Mouse (Mus musculus) brain, embryonic 18.5 days (tissue): ENCODE results near the gene Zeb2.

ENCODE experiments used
- DNase-seq: peaks from one replicate; pipeline ENCODE4 v3.0.0-alpha.2; 2012; ENCODE audit warnings: low read depth, low spot score

Gene Zeb2

DNA sequence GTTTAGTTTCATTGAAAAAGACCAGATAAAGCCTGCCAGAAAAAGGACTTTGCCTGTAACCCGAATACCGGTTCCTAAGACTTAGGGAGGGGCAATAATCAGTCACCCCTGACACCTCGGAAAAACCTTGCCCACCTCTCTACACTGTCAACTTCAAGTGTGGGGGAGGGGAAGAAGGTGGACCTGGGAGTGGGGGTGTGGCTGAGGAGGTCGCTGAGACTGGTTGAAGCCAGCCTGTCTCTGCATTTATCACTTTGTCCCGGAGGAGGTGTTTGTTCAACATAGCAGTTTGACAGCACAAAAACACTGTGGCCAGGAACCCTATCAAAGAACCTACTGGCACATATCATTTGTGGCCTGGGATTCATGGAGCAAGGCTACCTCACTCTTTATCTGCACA lies 19.2 kb downstream of the Zeb2 start:
- no peak for DNase-seq

DNA sequence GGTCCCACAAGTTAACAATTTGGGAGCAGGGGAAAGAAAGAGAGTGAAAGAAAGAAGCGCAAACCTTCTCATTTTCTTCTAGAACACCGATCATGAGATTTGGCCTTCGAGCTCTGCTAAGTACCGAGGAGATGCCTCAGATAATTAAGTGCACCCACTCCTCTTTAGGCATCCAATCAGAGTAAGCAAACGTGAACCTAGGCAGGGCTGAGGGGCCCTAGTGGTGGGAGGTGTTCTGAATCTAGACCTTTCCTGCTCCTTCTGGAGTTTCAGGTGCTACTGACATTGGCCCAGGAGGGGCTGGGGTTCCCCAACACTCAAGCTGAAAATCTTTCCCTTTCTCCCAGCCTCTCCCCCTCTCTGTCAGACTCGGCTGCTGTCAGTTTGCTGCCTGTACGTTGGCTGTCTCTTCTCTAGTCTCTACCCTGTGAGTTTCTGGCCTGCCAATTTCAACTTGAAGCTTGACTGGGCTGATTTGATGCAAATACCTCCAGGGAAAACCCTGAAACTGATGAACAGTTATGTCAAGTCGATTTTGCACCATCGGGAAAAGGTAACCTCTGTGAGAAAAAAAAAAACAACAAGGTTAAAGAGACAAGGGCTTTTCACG lies 20.5 kb downstream of the Zeb2 start:
- no peak for DNase-seq

DNA sequence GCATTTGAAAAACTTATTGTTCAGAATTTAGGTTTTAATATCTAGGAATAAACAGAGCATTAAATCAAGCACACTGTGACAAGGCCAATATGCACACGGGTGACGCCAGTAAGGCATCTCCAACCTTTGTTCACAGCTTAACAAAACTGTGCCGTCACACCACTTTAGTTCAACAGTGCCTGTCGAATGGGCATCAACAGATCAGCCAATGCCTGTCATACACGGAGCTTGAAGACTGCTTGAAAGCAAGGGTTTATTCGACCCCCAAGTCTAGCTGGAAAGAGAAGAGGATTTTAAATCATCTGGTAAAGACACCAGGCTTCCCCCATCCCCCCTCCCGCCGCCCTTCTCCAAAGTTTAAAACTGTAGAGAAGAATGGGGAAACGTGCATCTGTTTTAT lies 21.4 kb downstream of the Zeb2 start:
- no peak for DNase-seq

DNA sequence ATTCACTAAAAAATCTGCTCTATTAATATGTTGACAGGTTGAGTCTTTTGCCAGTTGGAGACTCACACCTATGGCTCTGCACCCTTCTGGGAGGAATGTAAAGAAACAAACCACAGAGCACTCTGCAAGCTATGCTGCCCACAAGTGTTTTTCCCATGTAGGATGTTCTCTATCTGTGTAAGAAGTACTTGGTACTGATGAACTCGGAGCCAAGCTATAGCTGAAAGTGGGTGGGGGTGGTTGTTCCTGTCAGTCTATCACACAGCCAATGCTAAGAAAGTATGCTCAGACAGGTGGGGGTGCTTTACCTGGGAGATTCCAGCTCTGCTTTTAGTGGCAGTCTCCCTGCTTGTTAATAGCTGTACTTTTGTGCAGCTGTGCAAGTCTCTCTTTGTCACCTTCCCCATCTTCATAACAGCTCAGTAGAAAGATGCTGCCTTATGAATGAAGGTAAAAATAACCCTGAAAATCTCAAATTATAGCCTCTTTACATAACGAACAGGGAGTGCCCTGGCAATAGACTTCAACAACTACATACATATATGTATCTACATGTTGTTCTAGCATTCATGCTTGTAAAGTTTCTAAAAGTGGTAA lies 22.7 kb downstream of the Zeb2 start:
- no peak for DNase-seq

DNA sequence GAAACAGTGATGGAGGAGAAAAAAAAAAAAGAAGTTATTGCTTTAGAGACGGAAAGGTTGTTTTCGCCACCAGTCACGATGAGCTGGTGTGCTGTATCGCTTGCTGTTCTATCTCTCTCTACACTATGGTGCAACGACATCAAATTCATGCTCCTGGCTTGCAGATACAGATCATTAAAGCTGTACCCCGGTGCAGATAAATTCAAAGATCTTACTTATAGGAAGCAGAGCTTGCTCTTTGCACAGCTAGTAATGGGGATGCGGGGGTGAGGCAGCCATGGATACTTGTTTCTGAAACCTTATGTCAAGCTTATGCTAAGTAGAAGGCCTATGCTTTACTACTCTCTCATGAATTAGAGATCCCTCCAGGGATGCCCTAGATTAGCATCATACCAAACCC lies 23.7 kb downstream of the Zeb2 start:
- DNase-seq, result no peak

DNA sequence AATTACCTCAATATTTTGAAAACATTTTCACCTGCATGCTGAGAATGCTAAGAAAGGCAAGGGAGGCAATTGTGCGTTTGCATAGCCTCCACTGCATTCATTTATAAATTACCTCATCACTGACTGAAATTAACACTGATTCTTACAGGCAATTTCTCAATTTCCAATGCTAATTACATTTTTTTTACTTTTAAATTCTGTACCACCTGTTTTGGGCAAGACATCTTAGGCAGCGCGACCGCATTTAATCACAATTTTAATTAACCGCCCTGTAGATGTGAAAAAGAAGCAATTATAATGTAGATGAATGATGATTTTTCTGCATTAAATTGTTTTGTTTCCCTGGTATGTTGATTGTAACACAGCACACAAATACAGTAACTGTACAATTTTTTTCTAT lies 24.5 kb downstream of the Zeb2 start:
- no peak for DNase-seq

DNA sequence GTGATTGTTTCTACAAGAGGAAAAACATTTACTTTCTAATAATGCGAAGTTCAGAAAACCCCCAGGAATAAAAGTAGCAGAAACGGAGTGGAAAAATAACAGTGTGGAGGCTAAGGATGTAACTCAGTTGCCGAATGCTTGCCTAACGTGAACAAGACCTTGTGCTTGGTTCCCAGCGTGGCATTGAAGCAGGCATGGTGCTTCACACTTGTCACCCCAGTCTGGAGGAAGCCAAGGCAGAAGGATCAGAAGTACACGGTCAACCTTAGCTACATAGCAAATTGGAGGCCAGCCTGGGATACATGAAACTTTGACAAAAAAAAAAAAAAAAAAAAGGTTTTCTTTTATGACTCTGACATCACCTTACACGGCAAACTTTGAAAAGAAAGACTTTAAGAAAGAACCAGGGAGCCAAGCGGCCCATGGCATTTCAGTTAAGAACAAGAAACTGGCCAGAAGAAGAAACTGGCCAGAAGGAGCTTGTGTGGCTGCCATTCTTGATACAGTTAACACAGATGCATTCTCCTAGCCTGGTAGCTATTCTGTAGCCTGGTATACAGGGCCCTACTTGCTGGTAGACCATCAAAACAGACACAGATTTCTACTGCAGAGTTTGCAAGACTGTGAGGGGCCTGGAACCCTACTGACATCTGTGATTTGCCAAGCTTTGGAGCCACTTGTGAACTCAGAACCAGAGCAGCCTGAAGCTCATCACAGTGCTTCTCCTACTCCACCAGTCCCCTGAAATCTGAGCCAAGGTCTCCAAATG lies 26.5 kb downstream of the Zeb2 start:
- no peak for DNase-seq

DNA sequence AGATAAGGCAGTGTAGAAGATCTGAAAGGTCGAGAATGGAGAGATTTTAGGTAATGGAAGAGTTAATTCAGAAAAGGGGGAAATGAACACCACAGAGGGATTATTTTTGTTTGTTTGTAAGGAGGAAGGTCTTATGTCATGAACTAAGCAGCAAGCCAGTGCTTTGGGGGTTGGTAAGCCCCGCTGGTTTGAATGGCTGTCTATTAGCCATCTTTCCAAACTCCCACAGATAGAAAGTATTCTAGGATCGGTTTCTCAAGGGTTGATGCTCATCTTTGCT lies 28.0 kb downstream of the Zeb2 start:
- DNase-seq, result no peak

DNA sequence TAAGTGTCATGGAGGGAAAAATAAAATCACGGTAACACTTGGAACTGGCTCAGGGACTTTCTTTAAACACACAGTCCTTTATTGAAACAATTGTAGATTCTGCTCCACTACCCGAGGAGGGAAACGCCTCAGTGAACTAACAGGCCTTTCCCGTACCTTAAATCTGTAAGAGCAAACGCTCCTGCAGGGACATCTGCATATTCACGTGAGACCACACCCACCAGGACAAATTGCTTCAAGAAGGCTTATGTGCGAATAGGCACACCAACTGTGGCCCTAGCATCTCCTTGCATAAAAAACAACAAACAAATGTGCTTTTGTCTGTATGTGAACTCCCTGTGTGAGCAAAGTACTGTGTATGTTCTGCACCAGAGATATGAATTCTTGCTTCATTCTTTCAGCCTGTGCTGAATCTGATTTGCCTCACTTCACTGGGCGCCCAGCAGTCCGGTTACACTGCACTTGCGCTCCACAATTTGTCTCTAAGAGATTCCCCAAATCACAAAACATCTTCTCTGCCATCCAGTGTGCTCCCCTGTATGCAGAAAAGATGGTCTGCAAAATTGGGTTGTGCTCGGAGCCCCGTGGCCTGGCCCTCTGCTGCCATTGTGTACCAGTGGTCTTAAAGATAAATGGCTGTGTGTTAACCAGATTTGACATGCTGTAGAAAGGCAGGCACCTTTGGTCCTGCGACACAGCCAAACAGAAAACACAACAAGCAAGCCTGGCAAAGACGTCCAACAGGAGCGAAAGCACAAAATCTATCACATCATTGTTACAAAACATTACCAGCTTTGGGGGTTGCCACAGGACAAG lies 28.6 kb downstream of the Zeb2 start:
- no peak for DNase-seq

DNA sequence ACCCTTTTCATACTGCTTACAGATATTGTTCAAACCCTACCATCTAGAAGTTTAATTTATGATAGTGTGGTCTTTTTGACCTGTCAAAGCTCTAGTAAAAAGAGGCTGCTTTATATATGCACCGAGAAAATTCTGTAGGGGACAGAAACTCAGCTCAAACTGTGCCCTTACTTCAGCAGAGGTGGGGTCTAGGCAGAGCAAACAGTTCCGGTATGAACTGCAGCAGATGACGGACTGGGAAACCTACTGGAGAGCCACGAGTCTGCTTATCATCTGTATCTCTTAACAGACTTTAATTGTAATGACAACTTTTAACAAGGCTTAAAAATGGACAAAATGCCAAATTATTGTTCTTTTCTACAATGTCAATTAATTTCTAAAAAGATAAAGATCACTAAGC lies 30.0 kb downstream of the Zeb2 start:
- DNase-seq, result no peak

DNA sequence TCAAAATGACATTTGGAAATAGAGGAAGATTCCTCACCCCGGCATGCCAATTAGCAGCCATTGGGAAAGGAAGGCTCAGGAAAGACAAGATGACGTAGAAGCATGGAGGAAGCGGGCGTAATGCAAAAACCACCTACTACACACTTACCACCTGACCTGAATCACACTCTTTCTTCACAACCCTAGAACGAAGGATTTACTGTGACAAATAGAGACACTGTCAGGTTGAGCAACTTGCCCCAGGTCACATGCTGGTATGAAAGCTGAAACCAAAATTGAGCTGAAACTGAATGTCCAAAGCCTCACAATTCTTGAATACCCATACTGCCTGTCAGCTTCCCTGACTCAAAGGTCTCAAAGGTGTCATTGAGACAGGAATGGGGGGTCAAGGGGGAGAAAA lies 31.5 kb downstream of the Zeb2 start:
- DNase-seq, result no peak

DNA sequence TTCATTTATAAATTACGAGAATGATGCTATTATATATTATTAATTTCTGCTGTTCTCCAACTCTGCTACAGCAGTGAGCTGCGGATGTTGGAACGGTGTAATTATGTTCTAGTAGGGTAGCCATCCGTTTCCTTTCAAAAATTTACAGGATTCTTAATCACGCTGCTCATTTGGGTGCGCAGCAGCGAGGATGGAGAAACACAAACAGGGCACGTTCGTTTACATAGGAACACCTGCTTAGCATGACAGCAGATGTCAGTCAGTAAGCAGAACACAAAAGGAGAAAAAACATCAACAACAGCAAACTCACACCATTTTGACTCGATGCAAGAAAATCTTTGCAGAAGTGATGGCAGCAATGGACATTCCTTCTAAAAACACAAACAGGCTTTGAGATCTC lies 34.2 kb downstream of the Zeb2 start:
- no peak for DNase-seq

DNA sequence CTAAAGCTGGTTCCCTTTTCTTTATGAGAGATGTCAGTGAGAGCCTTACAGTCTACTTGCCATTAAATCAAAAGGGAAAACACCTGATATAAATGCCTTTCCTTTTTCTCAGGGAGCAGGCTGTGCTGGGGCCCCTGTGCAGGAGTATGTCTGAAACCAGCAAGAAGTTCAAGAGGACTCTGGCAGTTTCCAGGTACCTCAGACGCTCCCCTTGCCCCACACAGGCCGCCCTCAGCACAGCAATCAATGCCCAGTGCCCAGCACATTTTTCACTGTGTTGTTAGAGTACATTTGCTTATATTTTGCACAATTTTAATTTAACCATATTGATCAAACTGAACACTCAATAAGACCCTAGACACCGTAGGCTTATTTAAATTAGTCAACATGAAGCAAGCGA lies 35.6 kb downstream of the Zeb2 start:
- DNase-seq, result no peak

DNA sequence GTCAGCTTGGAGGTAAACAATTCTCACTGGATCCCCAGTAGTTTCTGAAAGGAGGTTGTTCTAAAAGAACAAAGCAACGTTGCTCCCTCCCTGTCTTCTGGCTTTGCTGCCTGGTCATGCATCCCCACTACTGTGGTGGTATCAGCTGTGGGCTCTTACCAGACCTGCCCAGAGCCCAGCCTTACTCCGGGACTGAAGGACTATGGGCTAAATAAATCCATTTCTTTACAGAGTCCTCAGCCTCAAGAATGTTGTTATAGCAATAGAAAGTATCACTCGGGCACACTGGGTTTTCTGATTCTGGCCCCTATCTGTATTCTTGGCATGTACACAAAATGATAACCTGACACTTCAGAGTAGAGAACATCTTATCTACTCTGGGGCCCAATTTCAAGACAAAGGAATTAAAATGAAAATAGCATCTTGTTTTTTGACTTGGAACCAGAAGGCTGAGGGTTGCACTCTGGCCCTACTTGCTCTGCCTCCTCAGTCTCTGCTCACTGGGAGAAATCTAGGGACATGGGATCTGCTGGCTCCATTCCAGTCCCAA lies 39.2 kb downstream of the Zeb2 start:
- DNase-seq, result no peak

DNA sequence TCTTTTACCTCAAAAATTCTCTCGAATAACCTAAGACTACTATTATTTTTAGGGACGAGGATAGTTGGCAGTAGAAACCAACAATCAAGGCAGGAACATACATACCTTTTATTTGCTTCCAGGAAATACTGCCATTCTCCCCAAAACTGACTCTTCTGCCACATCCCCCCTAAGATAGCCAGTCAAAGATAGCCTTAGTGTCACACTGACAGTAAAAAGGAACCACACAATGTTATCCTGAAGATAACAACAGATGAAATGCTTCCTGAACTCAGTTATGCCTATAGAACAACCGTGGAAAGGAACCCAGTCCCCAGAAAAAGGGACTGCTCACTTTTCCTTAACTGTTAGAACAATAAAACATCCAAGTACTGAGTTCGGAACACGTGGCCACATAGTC lies 39.8 kb downstream of the Zeb2 start:
- no peak for DNase-seq

DNA sequence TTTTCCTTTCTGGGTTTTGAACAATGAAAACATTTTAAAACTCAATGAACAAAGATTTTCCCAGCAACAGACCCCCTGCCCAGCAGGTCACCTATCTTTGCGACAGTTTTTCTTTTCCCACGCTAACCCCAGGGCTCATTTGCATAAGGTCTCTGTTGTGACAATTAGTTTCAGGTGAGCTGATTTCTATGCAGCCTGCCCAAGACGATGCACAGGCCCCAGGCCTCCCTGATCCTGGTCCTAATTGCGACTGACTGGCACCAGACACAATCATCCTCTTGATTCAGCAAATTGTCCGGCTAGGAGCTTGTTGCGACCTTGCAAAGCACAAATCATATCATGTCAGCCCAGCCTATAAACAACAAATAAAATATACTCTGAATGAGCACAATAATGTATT lies 44.2 kb downstream of the Zeb2 start:
- DNase-seq, result no peak

DNA sequence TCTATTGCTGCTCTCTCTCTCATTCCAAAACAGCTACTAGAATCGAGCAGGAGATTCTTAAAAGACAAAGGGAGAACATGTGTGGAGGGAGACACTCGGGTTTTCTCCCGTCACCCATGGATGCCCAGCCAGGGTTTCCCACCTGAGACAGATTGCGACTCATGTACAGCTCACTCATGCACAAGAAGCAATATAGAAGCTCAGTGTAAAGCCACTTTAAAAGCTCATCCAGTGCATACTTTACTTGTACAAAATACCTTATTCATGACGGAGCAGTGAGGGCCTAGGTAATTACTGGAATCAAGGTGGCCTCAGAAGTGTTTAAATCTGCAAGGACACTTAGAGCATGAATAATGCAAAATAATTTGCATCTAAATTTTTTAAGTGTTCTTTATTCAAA lies 45.9 kb downstream of the Zeb2 start:
- DNase-seq, result no peak

DNA sequence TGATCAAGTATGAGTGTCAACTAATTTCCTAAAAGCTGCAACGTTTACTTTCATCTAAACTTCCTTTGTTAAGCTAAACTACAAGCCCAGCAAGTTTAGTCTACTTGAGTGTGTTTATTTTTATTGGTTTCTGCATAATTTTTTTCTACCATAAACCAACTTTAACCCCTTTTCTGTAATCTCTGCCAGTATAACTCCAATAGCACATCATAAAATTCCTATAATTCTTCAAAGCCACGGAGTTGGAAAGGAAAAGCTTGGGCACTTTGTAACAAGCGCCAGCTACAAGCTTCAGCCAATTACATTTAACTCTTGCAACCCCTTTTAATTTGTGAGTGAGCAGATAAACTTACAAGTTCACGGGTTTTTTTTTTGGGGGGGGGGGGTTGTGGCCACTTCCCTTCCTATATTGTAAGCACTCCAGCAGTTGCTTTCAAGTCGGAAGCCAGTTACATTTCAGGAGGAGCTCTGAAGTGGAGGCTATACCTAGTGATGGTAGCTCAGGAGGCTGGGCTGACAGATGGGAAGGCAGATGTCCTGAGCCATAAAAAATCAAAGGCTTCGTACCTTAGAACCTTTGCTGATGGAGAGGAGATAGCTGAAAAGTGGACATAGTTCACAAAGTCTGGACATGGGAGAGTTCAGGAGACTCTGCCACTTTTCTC lies 46.5 kb downstream of the Zeb2 start:
- DNase-seq, result no peak

DNA sequence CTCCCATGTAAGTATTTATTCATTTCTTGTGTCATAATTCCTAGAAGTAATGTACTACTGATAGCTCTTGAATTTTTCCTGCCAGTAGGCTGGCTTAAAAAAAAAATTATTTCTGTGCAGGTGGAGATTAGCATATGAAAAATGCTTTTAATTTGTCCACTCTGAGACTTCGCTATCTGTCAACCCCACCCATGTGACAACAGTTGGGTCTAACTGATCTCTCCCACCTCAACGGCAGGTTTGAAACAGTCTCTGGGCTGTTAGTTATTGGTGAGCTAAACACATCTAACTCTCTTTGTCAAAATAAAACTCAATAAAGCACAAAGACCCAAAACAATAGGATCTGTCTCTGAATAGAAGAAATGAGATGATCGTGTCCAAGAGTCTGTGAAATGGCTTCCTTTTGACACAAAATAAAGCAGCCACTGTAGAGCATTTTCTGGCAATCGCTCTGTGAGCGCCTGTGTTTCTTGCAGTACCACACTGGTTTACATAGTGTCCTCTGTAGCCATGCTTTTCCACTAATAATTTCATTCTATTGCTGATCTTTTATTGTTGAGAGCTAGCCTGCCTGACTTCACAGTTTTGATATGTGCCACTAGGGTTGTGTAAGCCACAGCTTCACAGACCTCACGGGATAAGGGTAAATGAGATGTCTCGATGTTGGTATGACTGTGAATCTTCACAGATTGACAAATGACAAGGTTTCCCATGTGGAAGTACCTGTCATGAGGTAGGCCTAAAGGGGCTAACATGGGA lies 48.2 kb downstream of the Zeb2 start:
- no peak for DNase-seq

DNA sequence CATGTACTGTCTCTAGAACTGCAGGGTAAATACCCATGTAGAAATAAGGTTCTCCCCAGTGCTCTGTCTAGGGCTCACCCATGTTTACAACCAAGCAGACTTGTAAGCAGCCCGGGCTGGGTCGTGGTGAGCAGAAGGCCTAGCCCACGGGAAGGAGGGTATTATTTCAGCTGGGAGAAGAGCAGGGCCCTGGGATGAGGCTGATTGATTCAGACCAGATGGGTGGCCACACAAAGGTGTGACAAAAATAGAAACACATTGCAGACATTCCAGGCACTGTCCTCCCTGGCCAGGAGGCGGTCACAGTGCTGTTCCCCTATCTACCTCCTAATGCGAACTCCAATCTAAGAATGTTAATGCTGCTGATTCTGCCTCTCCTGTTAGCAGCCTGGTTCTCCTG lies 50.1 kb downstream of the Zeb2 start:
- no peak for DNase-seq

DNA sequence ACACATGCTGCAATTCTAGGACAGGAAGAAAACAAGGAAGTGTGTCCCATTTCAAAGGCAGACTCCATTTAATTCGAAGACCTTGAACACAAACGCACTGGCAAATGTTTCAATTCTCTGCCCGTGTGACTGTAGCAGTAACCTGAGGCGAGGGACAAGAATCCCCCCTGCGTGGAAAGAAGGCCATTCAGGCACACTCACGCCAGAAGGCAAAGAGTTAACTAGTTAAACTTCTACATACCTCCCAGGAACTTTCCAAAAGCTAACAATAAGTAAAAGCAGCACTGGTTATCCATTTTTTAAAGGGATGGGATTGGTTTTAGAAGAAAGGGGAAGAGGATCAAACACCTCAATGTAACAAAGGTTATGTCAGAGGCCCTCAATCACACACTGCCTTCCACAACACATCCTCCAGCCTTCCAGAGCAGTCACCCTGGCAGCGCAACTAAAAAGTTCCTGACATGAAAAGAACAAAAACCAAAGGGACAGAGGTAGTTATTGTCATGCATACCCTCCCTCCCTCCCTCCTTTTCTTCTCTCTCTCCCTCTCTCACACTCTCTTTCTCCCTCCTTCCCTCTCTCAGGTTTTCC lies 53.8 kb downstream of the Zeb2 start:
- DNase-seq, result no peak
